In the genomic region with DNA sequence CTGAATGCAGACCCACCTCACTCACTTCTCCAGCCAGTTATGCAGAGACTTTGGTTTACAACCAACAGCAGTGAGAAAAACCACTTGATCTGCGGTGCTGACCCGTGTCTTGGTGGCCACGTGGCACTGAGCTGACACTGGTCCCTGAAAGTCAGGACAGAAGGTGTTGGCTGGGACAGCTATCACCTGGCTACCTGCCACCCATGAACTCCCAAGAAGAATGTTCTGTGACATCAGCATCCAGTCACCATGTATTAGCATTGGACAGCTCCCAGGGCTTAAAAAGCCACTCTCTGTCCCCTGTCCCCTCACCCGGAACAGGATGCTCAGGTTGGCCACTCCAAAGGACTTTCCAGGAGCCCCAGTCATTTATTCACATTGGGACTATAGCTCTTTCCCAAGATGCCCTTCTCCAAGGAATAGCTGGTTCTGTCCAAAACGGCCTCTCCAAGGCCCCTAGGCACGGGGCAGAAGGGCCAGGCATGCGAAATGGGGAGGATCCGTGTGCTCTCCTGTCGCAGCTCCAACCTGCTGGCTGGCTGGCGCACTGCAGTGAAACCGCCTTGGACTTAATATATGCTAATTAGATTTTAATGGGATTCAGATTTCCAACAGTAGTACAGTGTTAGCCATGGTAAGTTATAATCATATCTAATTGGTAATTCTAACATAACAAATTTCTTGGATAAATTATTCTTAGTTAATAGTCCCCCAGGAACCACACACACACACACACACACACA, we compare ENCODE assay signal across 14 mouse cellular contexts. TPM values are rescaled to one million over a fixed set of nuclear protein-coding genes. Genes with fewer than 3 reads are reported as not detected.
DNase-seq lines count a peak whose midpoint lies in the region; ATAC-seq and TF ChIP-seq lines count a peak whose summit lies in the region.
"Had no signal": no experiment of that assay in that cellular context is flagged by ENCODE, and none has a peak within 500 bp of the region (broad histone marks: within the 10 kb centered on the region; RNA-seq: fewer than 3 reads in every experiment).

No protein-coding gene starts in this region.

- no peak overlapping the region for H3K4me3 ChIP-seq in left cerebral cortex, adult 2 months
- no peak overlapping the region for H3K4me3 ChIP-seq in forebrain, postnatal 0 days (ENCODE audit: low read depth, low read length)
- no peak overlapping the region for H3K4me3 ChIP-seq in midbrain, embryonic 15.5 days
- H3K4me3 ChIP-seq: embryonic facial prominence, embryonic 15.5 days; heart, embryonic 13.5 days; megakaryocyte, embryonic 14.5 days had no signal

- no peaks in the 10 kb centered on the region for H3K4me1 ChIP-seq in forebrain, postnatal 0 days (ENCODE audit: insufficient read depth)
- peaks cover 19% of the 10 kb centered on the region for H3K4me1 ChIP-seq in midbrain, embryonic 15.5 days
- H3K4me1 ChIP-seq: megakaryocyte, embryonic 14.5 days had no signal

- no peak for TF ChIP-seq POLR2A in brain, embryonic 14.5 days (IDR thresholded peaks at IDR 0.05; ENCODE audit: borderline replicate concordance, extremely low read depth, insufficient read depth, insufficient read length, poor library complexity, severe bottlenecking)

- peak; percentile 96 for ATAC-seq in forebrain, postnatal 0 days
- peak; percentile 87 for ATAC-seq in midbrain, embryonic 15.5 days (replicated peaks)
- ATAC-seq: liver, postnatal 0 days had no signal

- H3K36me3 ChIP-seq in forebrain, postnatal 0 days (ENCODE audit: insufficient read depth), result no peaks in the 10 kb centered on the region
- no peaks in the 10 kb centered on the region for H3K36me3 ChIP-seq in midbrain, embryonic 15.5 days (replicated peaks)
- H3K36me3 ChIP-seq: embryonic facial prominence, embryonic 15.5 days; heart, embryonic 13.5 days had no signal

- H3K27me3 ChIP-seq in forebrain, postnatal 0 days (ENCODE audit: insufficient read depth, low read length), result no peaks in the 10 kb centered on the region
- no peaks in the 10 kb centered on the region for H3K27me3 ChIP-seq in midbrain, embryonic 15.5 days (replicated peaks)

- H3K9me3 ChIP-seq in forebrain, postnatal 0 days (ENCODE audit: low read length), result no peaks in the 10 kb centered on the region
- H3K9me3 ChIP-seq in midbrain, embryonic 15.5 days, result no peaks in the 10 kb centered on the region
- H3K9me3 ChIP-seq: embryonic facial prominence, embryonic 15.5 days; heart, embryonic 13.5 days had no signal

- H3K9ac ChIP-seq in forebrain, postnatal 0 days, result no peak overlapping the region
- H3K9ac ChIP-seq in midbrain, embryonic 15.5 days, result no peak overlapping the region
- H3K9ac ChIP-seq: embryonic facial prominence, embryonic 15.5 days; heart, embryonic 13.5 days; liver, postnatal 0 days had no signal

- DNase-seq in left cerebral cortex, adult 2 months (ENCODE audit: extremely low spot score in 1 of 2, low spot score in 2 of 2), result no peak
- no peak for DNase-seq in left cerebral cortex, adult 8-10 months (ENCODE audit: low spot score in 2 of 2)
- peak; percentile 85 for DNase-seq in brain, embryonic 14.5 days (ENCODE audit: low read depth)
- peak; percentile 75 for DNase-seq in forebrain, postnatal 0 days
- DNase-seq in urinary bladder, postnatal 4 days (ENCODE audit: low spot score in 2 of 2), result no peak
- DNase-seq in ovary, postnatal 10 days (ENCODE audit: low spot score), result no peak
- no peak for DNase-seq in ovary, adult 18-20 months (ENCODE audit: low spot score)
- DNase-seq: cerebellum, adult 9-11 months; liver, postnatal 0 days; thymus, adult 2 months had no signal

- H3K4me2 ChIP-seq in forebrain, postnatal 0 days (ENCODE audit: low read depth), result no peak overlapping the region
- no peak overlapping the region for H3K4me2 ChIP-seq in midbrain, embryonic 15.5 days
- H3K4me2 ChIP-seq: embryonic facial prominence, embryonic 15.5 days; heart, embryonic 13.5 days had no signal

- peak; percentile 44 for TF ChIP-seq CTCF in left cerebral cortex, adult 2 months (IDR thresholded peaks at IDR 0.05)
- TF ChIP-seq CTCF in brain, embryonic 14.5 days (IDR thresholded peaks at IDR 0.05; ENCODE audit: borderline replicate concordance, extremely low read depth, insufficient read depth, insufficient read length), result peak; percentile 62
- peak; percentile 53 for TF ChIP-seq CTCF in forebrain, postnatal 0 days (IDR thresholded peaks at IDR 0.05; ENCODE audit: low read depth)

- WGBS in forebrain, postnatal 0 days, result 38% methylated on average over 11 of the region's 11 CpGs
- 44% methylated on average over 11 of the region's 11 CpGs for WGBS in midbrain, embryonic 15.5 days

- intact Hi-C loops in left cerebral cortex, adult 2 months (cut with DNase I), result no loop called here

- H3K27ac ChIP-seq in left cerebral cortex, adult 2 months, result no peak overlapping the region
- no peak overlapping the region for H3K27ac ChIP-seq in forebrain, postnatal 0 days (ENCODE audit: low read depth, low read length)
- H3K27ac ChIP-seq in midbrain, embryonic 15.5 days, result no peak overlapping the region
- H3K27ac ChIP-seq: embryonic facial prominence, embryonic 15.5 days; heart, embryonic 13.5 days had no signal

RNA-seq across cellular contexts. Expression of a gene that starts 43.1 kb away (rescaled TPM):
- total RNA-seq in left cerebral cortex, adult 2 months (2021), result 1 to 10 TPM; 9.4 to 9.6 TPM
- 1 to 10 TPM; 6.7 to 8.8 (median 7.6) TPM for total RNA-seq in left cerebral cortex, adult 8-10 months (2022)
- 0.49 and 0.96 TPM in 2 replicates for polyA plus RNA-seq in brain, embryonic 14.5 days (2012; rRNA removed)
- total RNA-seq in forebrain, postnatal 0 days (2014; rRNA removed), result 0.92 and 1.0 TPM in 2 replicates
- polyA plus RNA-seq in forebrain, postnatal 0 days (2015; fragmentation: Nextera tagmentation; extraction: Ambion mirVana), result 0.19 and 0.27 TPM in 2 replicates
- polyA plus RNA-seq in midbrain, embryonic 15.5 days (2015; fragmentation: Nextera tagmentation; extraction: Ambion mirVana), result 0.74 and 0.78 TPM in 2 replicates

Comparison
In these comparisons a context has a peak if more than half of its experiments do, and no peak if none do; other contexts are left out.
1. DNase-seq: peak in brain, embryonic 14.5 days (single experiment) and forebrain, postnatal 0 days (single experiment); none in left cerebral cortex, adult 2 months (0 of 2), left cerebral cortex, adult 8-10 months (0 of 2), urinary bladder, postnatal 4 days (0 of 2), ovary, postnatal 10 days (single experiment) and ovary, adult 18-20 months (single experiment).
2. Peak in every context shown above with its lines, with median percentiles within 50 percentile points of each other: CTCF ChIP-seq.